8 mouse cellular contexts compared by ENCODE assay signal in genomic region chr16:84955204-84955839, GRCm38 (mm10).
DNase-seq lines count a peak whose midpoint lies in the region; ATAC-seq lines count a peak whose summit lies in the region.

No protein-coding gene starts in this region.

- DNase-seq in embryo, embryonic 10 days (ENCODE audit: low spot score) = peak; percentile 94
- DNase-seq in gastrocnemius, postnatal 25 days = peak; percentile 68
- DNase-seq in left cerebral cortex, adult 9 months (ENCODE audit: low spot score in 2 of 2) = peak; percentile 71 to 93
- peak; percentile 86 for DNase-seq in mesoderm, embryonic 11.5 days (ENCODE audit: low read depth, low spot score)
- peak; percentile 84 for DNase-seq in right cerebral cortex, postnatal 25 days
- peak; percentile 73 to 80 for DNase-seq in urinary bladder, postnatal 36 days (ENCODE audit: low spot score in 2 of 2)

- ATAC-seq in activated CD4-positive, CD25-positive, alpha-beta regulatory T cell, adult 4 months = peak; percentile 59
- ATAC-seq in inflammation-experienced regulatory T-cells, adult 6 months = peak; percentile 54

Comparison
In these comparisons a context has a peak if more than half of its experiments do, and no peak if none do; other contexts are left out.
1. Peak in every context shown above with its lines: DNase-seq and ATAC-seq.